Mouse (Mus musculus) midbrain, embryonic 14.5 days (tissue): ENCODE results near the gene Ptdss2. TPM values are rescaled to one million over a fixed set of nuclear protein-coding genes. Genes with fewer than 3 reads are reported as not detected.

Experiments used
- ATAC-seq: fragments of 200-750 bp; cut with Nextera tagmentation; 2 replicates; pipeline ENCODE4 v1.8.0; 2017; ENCODE audit warnings: moderate number of reproducible peaks, moderate library complexity; ENCODE audit not compliant: low FRiP score, low TSS enrichment
- DNase-seq: peaks from one replicate; pipeline ENCODE4 v3.0.0-alpha.2; 2015
- H3K27ac ChIP-seq: fragments of 300-500 bp; sonication (generic); replicated peaks from 2 replicates; pipeline ENCODE4 v1.5.1; 2014; ENCODE audit warnings: mild to moderate bottlenecking, low read depth, low read length, moderate library complexity
- H3K27me3 ChIP-seq: fragments of 300-500 bp; sonication (generic); 2 replicates; pipeline ENCODE4 v1.6.1; 2014; ENCODE audit warnings: low read length, control low read depth, mixed read lengths; ENCODE audit not compliant: control insufficient read depth, insufficient read depth
- H3K36me3 ChIP-seq: fragments of 300-500 bp; sonication (generic); 2 replicates; pipeline ENCODE4 v1.6.1; 2014; ENCODE audit warnings: low read length, control low read depth; ENCODE audit not compliant: control insufficient read depth, insufficient read depth
- H3K4me1 ChIP-seq: fragments of 300-500 bp; sonication (generic); 2 replicates; pipeline ENCODE4 v1.6.1; 2014; ENCODE audit warnings: mild to moderate bottlenecking, antibody characterized with exemption, low read length, control low read depth; ENCODE audit not compliant: control insufficient read depth, insufficient read depth
- H3K4me2 ChIP-seq: fragments of 300-500 bp; sonication (generic); 2 replicates; pipeline ENCODE4 v1.6.1; 2014; ENCODE audit warnings: mild to moderate bottlenecking, low read length, moderate library complexity
- H3K4me3 ChIP-seq: fragments of 300-500 bp; sonication (generic); replicated peaks from 2 replicates; pipeline ENCODE4 v1.5.1; 2014; ENCODE audit warnings: low read depth, low read length
- H3K9ac ChIP-seq: fragments of 300-500 bp; sonication (generic); replicated peaks from 2 replicates; pipeline ENCODE4 v1.6.1; 2014; ENCODE audit warnings: mild to moderate bottlenecking, low read length, moderate library complexity
- H3K9me3 ChIP-seq: fragments of 300-500 bp; sonication (generic); 2 replicates; pipeline ENCODE4 v1.6.1; 2016; ENCODE audit warnings: low read length, control low read depth, mixed read lengths; ENCODE audit not compliant: control insufficient read depth
- WGBS: fragments of 180-500 bp; shearing (Covaris S2); extraction: QIAGEN DNeasy Blood & Tissue Kit; methylation state at CpG from one replicate; pipeline ENCODE4 v1.1.7; 2014; 5-methylcytosine and 5-hydroxymethylcytosine counted together
- polyA plus RNA-seq: library from polyadenylated mRNA; unstranded; fragments of >200 nt; fragmentation: Nextera tagmentation; extraction: Ambion mirVana; gene quantifications from 2 replicates; pipeline ENCODE4 v1.2.1, GENCODE M21; 2014

The Ptdss2 gene
- polyA plus RNA-seq = 69.4 and 77.6 TPM in 2 replicates

- Histone ChIP-seq H3K27ac (peak within 1 kb of the TSS; percentile 79), H3K36me3 (no peaks in the 10 kb centered on the region), H3K9ac (peak within 1 kb of the TSS; percentile 65), H3K9me3 (no peaks in the 10 kb centered on the region), H3K4me1 (no peaks in the 10 kb centered on the region), H3K4me3 (peak within 1 kb of the TSS; percentile 60), H3K4me2 (peak within 1 kb of the TSS; percentile 73), H3K27me3 (no peaks in the 10 kb centered on the region)
- DNase-seq (peak; percentile 7), ATAC-seq (no peak)
- WGBS = 55% methylated on average over 14 of the region's 14 CpGs
Observed at GRCm38 (mm10) chr7:141122245-141122644, at the start of gene Ptdss2. TSS of gene Ptdss2 (plus strand) at chr7:141122382.

GRCm38 (mm10) chr7:141073782-141074181, 48.4 kb upstream of the Ptdss2 start:
- Histone ChIP-seq H3K36me3 (peaks cover 1% of the 10 kb centered on the region; the same call in 1 of the 2 replicates), H3K9me3 (no peaks in the 10 kb centered on the region), H3K9ac (no peak overlapping the region), H3K4me1 (peaks cover 18% of the 10 kb centered on the region), H3K4me3 (no peak overlapping the region), H3K27me3 (no peaks in the 10 kb centered on the region), H3K4me2 (no peak overlapping the region), H3K27ac (no peak overlapping the region)
- DNase-seq (no peak), ATAC-seq (no peak)
- 87% methylated on average over 4 of the region's 4 CpGs for WGBS

DNA sequence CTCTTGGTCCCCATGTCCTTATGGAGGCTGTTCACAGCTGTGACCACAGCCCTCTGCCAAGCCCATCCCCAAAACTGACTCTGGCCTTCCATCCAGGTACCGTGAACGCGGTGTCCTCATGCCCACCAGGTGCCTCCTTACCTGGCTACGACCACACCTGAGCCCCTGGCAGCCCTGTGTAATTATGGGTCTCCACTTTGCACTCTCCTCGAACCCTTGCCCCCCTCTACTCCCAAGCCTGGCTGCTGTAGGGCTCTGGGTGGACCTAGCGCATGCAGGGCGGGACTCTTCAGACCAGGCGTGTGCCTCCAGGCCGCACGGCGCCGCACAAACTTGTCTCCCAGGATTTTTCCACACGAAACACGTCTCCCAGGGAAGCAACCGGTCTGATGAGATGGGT, 44.3 kb upstream of the Ptdss2 start, which contains the start of gene Pkp3:
Pkp3 (plus strand) TSS at position 378 of the 400 bp plus-strand sequence.
- Histone ChIP-seq H3K27me3 (no peaks in the 10 kb centered on the region), H3K9me3 (no peaks in the 10 kb centered on the region), H3K4me2 (no peak within 1 kb of the TSS), H3K9ac (no peak within 1 kb of the TSS), H3K4me1 (no peaks in the 10 kb centered on the region), H3K27ac (no peak within 1 kb of the TSS), H3K36me3 (no peaks in the 10 kb centered on the region), H3K4me3 (no peak within 1 kb of the TSS)
- ATAC-seq (no peak), DNase-seq (no peak)
- WGBS = 89% methylated on average over 15 of the region's 15 CpGs

GRCm38 (mm10) chr7:141078876-141079275, 43.3 kb upstream of the Ptdss2 start:
- Histone ChIP-seq H3K9me3 (no peaks in the 10 kb centered on the region), H3K9ac (no peak overlapping the region), H3K4me2 (no peak overlapping the region), H3K4me3 (no peak overlapping the region), H3K4me1 (no peaks in the 10 kb centered on the region), H3K27me3 (no peaks in the 10 kb centered on the region), H3K36me3 (no peaks in the 10 kb centered on the region), H3K27ac (no peak overlapping the region)
- DNase-seq (no peak), ATAC-seq (no peak)
- WGBS = 77% methylated on average over 4 of the region's 4 CpGs

DNA sequence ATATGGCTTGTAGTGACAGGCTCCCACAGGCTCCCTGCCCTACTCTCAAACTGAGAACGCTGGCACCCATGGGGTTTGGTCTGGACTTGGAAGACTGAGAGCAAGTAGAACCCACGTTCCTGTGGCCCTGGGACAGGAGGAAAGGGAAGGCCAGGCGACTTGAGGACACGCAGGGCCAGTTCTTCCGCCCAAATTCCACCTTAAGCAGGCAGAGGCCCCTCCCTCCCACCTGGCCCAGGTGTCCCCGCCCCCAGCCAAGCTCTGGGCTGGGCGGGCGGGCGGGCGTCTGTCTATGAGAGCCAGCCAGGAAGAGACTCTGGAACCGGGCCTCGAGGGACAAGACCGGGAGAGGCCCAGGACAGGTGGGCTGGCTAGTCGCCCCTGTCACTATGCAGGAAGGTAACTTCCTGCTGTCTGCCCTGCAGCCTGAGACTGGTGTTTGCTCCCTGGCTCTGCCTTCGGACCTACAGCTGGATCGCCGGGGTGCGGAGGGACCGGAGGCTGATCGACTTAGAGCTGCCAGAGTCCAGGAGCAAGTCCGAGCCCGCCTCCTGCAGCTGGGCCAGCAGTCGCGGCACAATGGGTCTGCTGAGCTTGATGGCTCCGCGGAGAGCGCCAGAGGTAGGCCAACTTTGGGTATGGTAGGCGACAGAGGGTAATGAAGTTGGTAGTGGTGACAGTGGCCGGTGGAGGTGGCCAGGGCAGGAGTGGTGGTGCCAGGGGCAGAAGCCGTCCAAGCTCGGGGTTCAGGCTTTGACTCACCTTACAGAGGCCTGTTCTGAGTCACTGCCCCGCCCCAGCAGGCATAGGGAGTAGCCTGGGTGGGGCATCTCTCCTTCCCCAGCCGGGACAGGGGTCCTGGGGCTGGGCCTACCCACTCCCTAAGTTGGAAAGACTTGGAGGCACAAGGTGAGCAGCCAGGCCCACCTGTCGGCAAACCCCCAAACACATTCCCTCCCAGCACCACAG, 42.4 kb upstream of the Ptdss2 start:
- no peak overlapping the region for H3K9ac ChIP-seq
- H3K4me2 ChIP-seq = no peak overlapping the region
- no peaks in the 10 kb centered on the region for H3K27me3 ChIP-seq
- no peak for ATAC-seq
- no peak overlapping the region for H3K4me3 ChIP-seq
- DNase-seq = no peak
- H3K36me3 ChIP-seq = no peaks in the 10 kb centered on the region
- no peaks in the 10 kb centered on the region for H3K4me1 ChIP-seq
- H3K9me3 ChIP-seq = no peaks in the 10 kb centered on the region
- 28% methylated on average over 34 of the region's 34 CpGs for WGBS
- H3K27ac ChIP-seq = no peak overlapping the region

DNA sequence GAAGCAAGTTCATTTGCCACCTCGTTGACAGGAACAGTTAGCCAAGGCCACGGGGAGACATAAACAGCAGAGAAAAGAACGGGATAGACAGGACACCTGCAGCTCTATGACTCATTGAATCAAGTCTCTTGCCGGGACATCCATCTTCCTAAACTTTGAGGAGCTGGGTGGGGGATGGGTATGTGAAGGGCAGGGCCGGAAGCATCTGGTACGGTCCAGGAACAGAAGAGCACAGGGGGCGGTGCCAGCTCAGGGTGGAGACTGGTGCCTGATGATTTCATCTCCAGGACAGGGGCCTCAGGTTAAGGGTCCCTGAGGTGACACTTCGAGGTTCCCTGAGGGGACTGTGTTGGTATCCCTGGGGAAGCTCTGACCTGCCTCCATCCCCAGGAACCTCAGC, 34.3 kb upstream of the Ptdss2 start:
- H3K9ac ChIP-seq = no peak overlapping the region
- H3K9me3 ChIP-seq = no peaks in the 10 kb centered on the region
- H3K4me1 ChIP-seq = 0 out of 2 replicates have a peak, but pooled peaks cover 5% of the 10 kb centered on the region
- H3K4me2 ChIP-seq = no peak overlapping the region
- H3K4me3 ChIP-seq = no peak overlapping the region
- WGBS = 47% methylated on average over 8 of the region's 8 CpGs
- H3K27ac ChIP-seq = no peak overlapping the region
- DNase-seq = no peak
- ATAC-seq = no peak
- peaks cover 11% of the 10 kb centered on the region for H3K27me3 ChIP-seq
- H3K36me3 ChIP-seq = no peaks in the 10 kb centered on the region

DNA sequence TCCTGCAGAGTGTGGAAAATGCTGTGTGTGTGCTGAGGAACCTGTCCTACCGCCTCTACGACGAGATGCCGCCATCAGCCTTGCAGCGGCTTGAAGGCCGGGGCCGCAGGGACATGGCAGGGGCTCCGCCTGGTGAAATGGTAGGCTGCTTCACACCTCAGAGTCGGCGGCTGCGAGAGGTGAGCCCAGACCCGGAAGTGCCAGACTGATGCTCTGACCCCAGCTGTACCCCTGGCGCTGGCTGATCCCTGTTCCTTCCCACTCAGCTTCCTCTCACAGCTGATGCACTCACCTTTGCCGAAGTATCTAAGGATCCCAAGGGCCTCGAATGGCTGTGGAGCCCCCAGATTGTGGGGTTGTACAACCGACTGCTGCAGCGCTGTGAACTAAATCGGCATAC, 33.7 kb upstream of the Ptdss2 start:
- ATAC-seq (no peak), DNase-seq (no peak)
- Histone ChIP-seq H3K27ac (no peak overlapping the region), H3K4me1 (0 out of 2 replicates have a peak, but pooled peaks cover 5% of the 10 kb centered on the region), H3K4me2 (peak overlapping the region; percentile 6; the same call in 1 of the 2 replicates), H3K4me3 (no peak overlapping the region), H3K9me3 (no peaks in the 10 kb centered on the region), H3K27me3 (peaks cover 11% of the 10 kb centered on the region), H3K36me3 (no peaks in the 10 kb centered on the region), H3K9ac (no peak overlapping the region)
- 24% methylated on average over 18 of the region's 18 CpGs for WGBS

- WGBS = 58% methylated on average over 8 of the region's 8 CpGs
- 0 out of 2 replicates have a peak, but pooled peaks cover 5% of the 10 kb centered on the region for H3K4me1 ChIP-seq
- no peak overlapping the region for H3K4me3 ChIP-seq
- H3K9me3 ChIP-seq = no peaks in the 10 kb centered on the region
- no peak for ATAC-seq
- no peaks in the 10 kb centered on the region for H3K36me3 ChIP-seq
- peaks cover 11% of the 10 kb centered on the region for H3K27me3 ChIP-seq
- no peak for DNase-seq
- no peak overlapping the region for H3K4me2 ChIP-seq
- H3K27ac ChIP-seq = no peak overlapping the region
- H3K9ac ChIP-seq = no peak overlapping the region
Observed at GRCm38 (mm10) chr7:141090228-141090627, 32.0 kb upstream of the Ptdss2 start.
